Mouse (Mus musculus): Measurements from ENCODE around the gene Tmbim1. TPM values are rescaled to one million over a fixed set of nuclear protein-coding genes. Genes with fewer than 3 reads are reported as not detected.

Gene Tmbim1
- polyA plus RNA-seq, 1 experiment from 2014 or later, result 25.5 TPM

DNA sequence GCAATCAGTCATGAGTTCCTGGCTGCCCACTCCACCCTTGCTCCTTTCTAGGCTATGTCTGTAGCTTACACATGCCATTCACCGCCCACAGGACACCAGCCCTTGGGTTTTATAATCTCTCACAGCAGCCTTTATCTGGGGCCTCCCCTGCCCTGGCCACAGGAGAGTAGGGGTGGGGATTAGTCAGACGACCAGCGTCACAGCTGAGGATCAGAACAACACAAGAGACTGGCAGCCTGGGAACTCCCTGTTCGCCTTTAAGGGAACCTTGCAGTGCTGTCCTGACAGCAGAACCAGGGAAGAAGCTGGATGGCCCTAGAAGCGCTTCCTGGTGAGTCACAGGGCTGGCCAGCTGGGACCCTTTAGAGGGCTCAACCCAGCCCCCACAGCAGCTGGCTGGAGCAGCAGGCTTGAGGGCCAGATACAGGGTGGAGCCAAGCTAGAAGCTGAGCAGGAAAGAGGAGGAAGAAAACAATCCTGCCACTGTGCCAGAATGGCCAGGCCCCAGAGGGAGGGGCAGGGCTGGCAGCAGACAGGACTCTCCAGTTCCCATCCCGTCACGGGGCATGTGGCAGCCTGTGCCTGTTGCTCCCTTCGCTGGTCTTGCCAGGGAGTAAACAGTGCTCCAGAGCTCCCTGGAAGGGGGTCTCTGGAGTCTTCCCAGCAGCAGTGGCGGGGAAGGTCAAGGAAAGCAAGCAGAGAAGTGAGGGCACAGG lies 9.8 kb downstream of the Tmbim1 start:
- Histone ChIP-seq H3K9ac (peak overlapping the region; percentile 48), H3K4me3 (ENCODE audit: low read depth, low read length) (peak overlapping the region; percentile 17), H3K4me2 (peak overlapping the region; percentile 58), H3K27ac (ENCODE audit: low read depth) (peak overlapping the region; percentile 97), H3K9me3 (ENCODE audit: low read depth, low read length) (no peaks in the 10 kb centered on the region), H3K36me3 (ENCODE audit: insufficient read depth) (peaks cover 35% of the 10 kb centered on the region), H3K27me3 (ENCODE audit: insufficient read depth, low read length) (no peaks in the 10 kb centered on the region), H3K4me1 (ENCODE audit: insufficient read depth) (peaks cover 41% of the 10 kb centered on the region)
- TF ChIP-seq CTCF (IDR thresholded peaks at IDR 0.05; ENCODE audit: low read depth), result no peak
- 4% methylated on average over 9 of the region's 9 CpGs for WGBS
- ATAC-seq (ENCODE audit: insufficient read depth), result peak; percentile 91
- peak; percentile 94 for DNase-seq

DNA sequence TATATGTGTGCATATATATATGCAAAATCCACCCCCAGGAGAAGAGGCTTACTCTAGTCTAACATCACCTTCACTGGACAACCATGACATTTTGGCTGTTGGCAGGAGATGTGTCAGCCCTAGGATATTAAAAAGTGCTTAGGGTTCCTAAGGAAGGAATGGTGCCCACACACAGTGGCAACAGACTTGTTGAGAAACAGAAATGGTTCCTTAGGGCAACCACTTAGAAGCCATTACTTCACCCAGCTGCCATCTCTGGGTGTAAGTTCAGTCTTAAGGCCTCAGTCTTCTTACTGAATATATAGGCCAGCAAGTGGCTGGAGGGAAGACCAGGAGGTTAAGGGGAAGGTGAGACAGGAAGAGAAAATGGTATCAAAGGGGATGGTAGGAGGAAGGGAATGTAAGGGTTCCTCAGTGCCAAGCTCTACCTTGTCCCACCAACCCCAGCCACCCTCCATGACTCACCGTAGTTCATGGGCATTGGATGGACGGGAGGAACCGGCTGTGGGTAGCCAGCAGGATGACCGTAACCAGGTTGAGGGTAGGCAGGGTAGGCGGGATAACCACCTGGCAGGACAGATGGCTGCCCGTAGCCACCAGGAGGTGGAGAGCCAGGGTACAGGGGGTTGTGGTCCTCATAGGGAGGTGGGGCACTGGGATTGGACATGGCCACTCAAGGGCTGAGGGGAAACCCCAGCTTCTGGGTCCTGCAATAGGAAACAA lies 10.5 kb downstream of the Tmbim1 start:
- Histone ChIP-seq H3K9me3 (ENCODE audit: low read depth, low read length) (no peaks in the 10 kb centered on the region), H3K4me2 (peak overlapping the region; percentile 58), H3K4me3 (ENCODE audit: low read depth, low read length) (peak overlapping the region; percentile 17; the same call in 1 of the 2 replicates), H3K27ac (ENCODE audit: low read depth) (peak overlapping the region; percentile 97), H3K4me1 (ENCODE audit: insufficient read depth) (peaks cover 40% of the 10 kb centered on the region), H3K36me3 (ENCODE audit: insufficient read depth) (peaks cover 42% of the 10 kb centered on the region), H3K27me3 (ENCODE audit: insufficient read depth, low read length) (no peaks in the 10 kb centered on the region), H3K9ac (peak overlapping the region; percentile 48)
- ATAC-seq (ENCODE audit: insufficient read depth) (no peak), DNase-seq (no peak)
- 87% methylated on average over 6 of the region's 6 CpGs for WGBS
- TF ChIP-seq CTCF (IDR thresholded peaks at IDR 0.05; ENCODE audit: low read depth), result peak; percentile 19; the same call in 1 of the 2 replicates

DNA sequence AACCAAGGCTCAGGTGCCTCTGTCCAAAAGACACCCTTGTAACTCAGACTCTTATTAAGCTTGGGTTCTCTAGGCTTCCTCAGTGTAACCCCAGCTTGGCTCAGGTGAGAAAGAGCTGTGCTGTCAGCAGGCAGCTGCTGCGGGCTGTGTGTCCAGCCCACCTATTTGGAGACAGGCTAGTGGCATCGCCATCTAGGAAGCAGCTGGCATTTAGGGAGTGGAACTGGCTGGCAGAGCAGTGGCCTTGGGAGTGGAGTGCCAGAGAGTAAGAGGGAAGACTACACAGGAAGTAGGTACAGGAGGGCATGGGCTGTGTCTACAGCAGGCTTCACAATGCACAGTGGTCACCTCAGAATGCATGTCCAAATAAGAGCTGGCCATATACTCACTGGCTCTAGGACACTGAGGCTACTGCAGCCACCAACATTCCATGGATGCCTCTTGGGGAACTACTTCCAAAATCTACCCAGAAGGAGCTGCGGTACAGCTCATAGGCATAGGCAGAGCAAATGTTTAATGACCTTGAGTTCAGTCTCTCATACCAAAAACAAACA lies 11.3 kb downstream of the Tmbim1 start:
- ATAC-seq (ENCODE audit: insufficient read depth), result no peak
- TF ChIP-seq CTCF (IDR thresholded peaks at IDR 0.05; ENCODE audit: low read depth), result no peak
- Histone ChIP-seq H3K27ac (ENCODE audit: low read depth) (peak overlapping the region; percentile 84), H3K9ac (no peak overlapping the region), H3K9me3 (ENCODE audit: low read depth, low read length) (no peaks in the 10 kb centered on the region), H3K4me1 (ENCODE audit: insufficient read depth) (peaks cover 40% of the 10 kb centered on the region), H3K27me3 (ENCODE audit: insufficient read depth, low read length) (no peaks in the 10 kb centered on the region), H3K4me3 (ENCODE audit: low read depth, low read length) (no peak overlapping the region), H3K36me3 (ENCODE audit: insufficient read depth) (peaks cover 49% of the 10 kb centered on the region), H3K4me2 (no peak overlapping the region)
- WGBS, result 82% methylated on average over 3 of the region's 3 CpGs
- DNase-seq, result no peak

DNA sequence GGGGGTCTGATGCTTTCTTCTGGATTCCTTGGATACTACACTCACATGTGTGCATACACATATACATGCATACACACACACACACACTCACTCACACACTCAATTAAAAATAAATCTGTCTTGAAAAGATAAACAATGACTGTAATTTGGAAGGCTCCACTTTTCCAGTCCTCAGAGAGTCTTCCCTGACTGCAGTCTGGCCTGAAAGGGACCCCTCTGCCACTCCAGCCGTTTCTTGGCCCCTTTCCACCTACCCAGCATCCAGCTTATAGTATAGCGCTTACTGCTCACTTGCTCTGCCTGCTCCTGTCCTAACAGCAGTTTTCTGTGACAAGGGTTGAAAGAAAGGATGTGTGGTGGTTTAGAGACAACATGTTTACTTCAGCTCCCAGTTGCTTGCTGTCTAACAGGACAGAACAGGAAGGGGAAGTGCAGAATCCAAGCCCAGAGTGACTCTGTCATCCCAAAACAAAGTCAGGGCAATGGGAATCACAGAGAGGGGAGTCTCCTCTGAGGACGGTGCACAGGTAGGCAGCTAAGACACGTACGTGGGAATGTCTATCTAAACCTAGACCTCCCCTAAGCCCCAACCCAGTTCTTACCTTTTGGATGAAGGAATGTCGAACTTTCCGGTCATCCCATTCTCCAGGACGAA lies 12.0 kb downstream of the Tmbim1 start:
- peak overlapping the region; percentile 84 for H3K27ac ChIP-seq (ENCODE audit: low read depth)

GRCm38 (mm10) chr1:74292331-74293020 lies 12.9 kb downstream of the Tmbim1 start:
- Histone ChIP-seq H3K4me3 (ENCODE audit: low read depth, low read length) (no peak overlapping the region), H3K9ac (no peak overlapping the region), H3K4me1 (ENCODE audit: insufficient read depth) (peaks cover 35% of the 10 kb centered on the region), H3K36me3 (ENCODE audit: insufficient read depth) (peaks cover 59% of the 10 kb centered on the region), H3K27me3 (ENCODE audit: insufficient read depth, low read length) (no peaks in the 10 kb centered on the region), H3K4me2 (no peak overlapping the region), H3K9me3 (ENCODE audit: low read depth, low read length) (no peaks in the 10 kb centered on the region), H3K27ac (ENCODE audit: low read depth) (peak overlapping the region; percentile 84)
- no peak for ATAC-seq (ENCODE audit: insufficient read depth)
- WGBS, result 83% methylated on average over 11 of the region's 11 CpGs
- TF ChIP-seq CTCF (IDR thresholded peaks at IDR 0.05; ENCODE audit: low read depth), result no peak
- DNase-seq, result no peak

More for the DNA sequence above, 12.0 kb downstream of the Tmbim1 start:
- DNase-seq (peak; percentile 91), ATAC-seq (ENCODE audit: insufficient read depth) (peak; percentile 38)
- H3K9me3 ChIP-seq (ENCODE audit: low read depth, low read length), result no peaks in the 10 kb centered on the region
- no peak overlapping the region for H3K4me3 ChIP-seq (ENCODE audit: low read depth, low read length)
- H3K4me2 ChIP-seq, result no peak overlapping the region
- no peaks in the 10 kb centered on the region for H3K27me3 ChIP-seq (ENCODE audit: insufficient read depth, low read length)
- no peak for TF ChIP-seq CTCF (IDR thresholded peaks at IDR 0.05; ENCODE audit: low read depth)
- 70% methylated on average over 8 of the region's 8 CpGs for WGBS
- H3K4me1 ChIP-seq (ENCODE audit: insufficient read depth), result peaks cover 40% of the 10 kb centered on the region
- H3K9ac ChIP-seq, result no peak overlapping the region
- H3K36me3 ChIP-seq (ENCODE audit: insufficient read depth), result peaks cover 56% of the 10 kb centered on the region

DNA sequence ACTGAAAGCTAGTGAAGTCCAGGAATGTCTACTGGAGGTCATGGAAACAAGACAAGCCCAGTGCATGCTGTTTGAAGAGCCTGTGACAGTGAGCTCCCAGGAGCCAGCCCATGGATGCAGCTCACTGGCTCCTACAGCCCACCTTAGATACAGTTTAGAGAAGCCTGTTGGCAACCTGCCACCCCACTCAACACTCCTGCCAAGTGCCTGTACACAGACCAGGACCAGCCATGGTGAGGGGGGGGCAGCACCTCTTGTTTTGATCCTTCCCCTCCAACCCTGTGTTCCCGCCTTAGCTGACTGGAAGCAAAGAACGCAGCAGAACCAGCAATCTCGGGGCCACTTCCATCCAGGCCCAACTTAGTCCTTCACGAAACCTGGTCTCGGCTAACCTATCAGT lies 15.3 kb downstream of the Tmbim1 start:
- no peak overlapping the region for H3K9ac ChIP-seq
- H3K27me3 ChIP-seq (ENCODE audit: insufficient read depth, low read length), result no peaks in the 10 kb centered on the region
- TF ChIP-seq CTCF (IDR thresholded peaks at IDR 0.05; ENCODE audit: low read depth), result no peak
- H3K4me1 ChIP-seq (ENCODE audit: insufficient read depth), result peaks cover 15% of the 10 kb centered on the region
- ATAC-seq (ENCODE audit: insufficient read depth) (no peak), DNase-seq (peak; percentile 53)
- no peak overlapping the region for H3K4me2 ChIP-seq
- WGBS, result 86% methylated on average over 5 of the region's 5 CpGs
- peaks cover 66% of the 10 kb centered on the region for H3K36me3 ChIP-seq (ENCODE audit: insufficient read depth)
- H3K4me3 ChIP-seq (ENCODE audit: low read depth, low read length), result no peak overlapping the region
- no peak overlapping the region; the same call in 1 of the 2 replicates for H3K27ac ChIP-seq (ENCODE audit: low read depth)
- H3K9me3 ChIP-seq (ENCODE audit: low read depth, low read length), result no peaks in the 10 kb centered on the region

All from lung, embryonic 14.5 days (tissue).